Mouse (Mus musculus) limb, embryonic 15.5 days (tissue): Measurements from ENCODE around the gene Fam167b. TPM values are rescaled to one million over a fixed set of nuclear protein-coding genes. Genes with fewer than 3 reads are reported as not detected.
A peak's percentile ranks its signal among the peaks of the same experiment; 100 is the strongest.
"Not testable (repeated sequence)": the region's sequence is repeated elsewhere in the genome, so short reads cannot be mapped to it uniquely, and the experiment has no call there.

ENCODE experiments used
- ATAC-seq: fragments of 200-750 bp; cut with Nextera tagmentation; 2 replicates; pipeline ENCODE4 v1.8.0; 2017; ENCODE audit warnings: low read depth, moderate TSS enrichment; ENCODE audit not compliant: insufficient number of reproducible peaks, low FRiP score, low TSS enrichment
- H3K27ac ChIP-seq: fragments of 300-500 bp; sonication (generic); 2 replicates; pipeline ENCODE4 v1.5.1; 2015; ENCODE audit warnings: moderate library complexity, mild to moderate bottlenecking, inconsistent platforms
- H3K27me3 ChIP-seq: fragments of 300-500 bp; sonication (generic); 2 replicates; pipeline ENCODE4 v1.6.1; 2015; ENCODE audit warnings: inconsistent platforms
- H3K36me3 ChIP-seq: fragments of 300-500 bp; sonication (generic); 2 replicates; pipeline ENCODE4 v1.6.1; 2015; ENCODE audit warnings: inconsistent platforms
- H3K4me1 ChIP-seq: fragments of 300-500 bp; sonication (generic); 2 replicates; pipeline ENCODE4 v1.6.1; 2015; ENCODE audit warnings: inconsistent platforms
- H3K4me2 ChIP-seq: fragments of 300-500 bp; sonication (generic); 2 replicates; pipeline ENCODE4 v1.6.1; 2015; ENCODE audit warnings: mild to moderate bottlenecking, inconsistent platforms
- H3K4me3 ChIP-seq: fragments of 300-500 bp; sonication (generic); 2 replicates; pipeline ENCODE4 v1.5.1; 2015; ENCODE audit warnings: mild to moderate bottlenecking, inconsistent platforms
- H3K9ac ChIP-seq: fragments of 300-500 bp; sonication (generic); 2 replicates; pipeline ENCODE4 v1.6.1; 2015; ENCODE audit warnings: inconsistent platforms
- H3K9me3 ChIP-seq: fragments of 300-500 bp; sonication (generic); 2 replicates; pipeline ENCODE4 v1.6.1; 2016; ENCODE audit warnings: inconsistent platforms
- WGBS: fragments of 180-500 bp; shearing (Covaris S2); methylation state at CpG from one replicate; pipeline ENCODE4 v1.1.7; 2015; 5-methylcytosine and 5-hydroxymethylcytosine counted together
- polyA plus RNA-seq: library from polyadenylated mRNA; unstranded; fragments of >200 nt; fragmentation: Nextera tagmentation; extraction: Ambion mirVana; gene quantifications from 2 replicates; pipeline ENCODE4 v1.2.1, GENCODE M21; 2015

Fam167b gene
- polyA plus RNA-seq, 1 experiment from 2014 or later: 6.9 TPM

GRCm38 (mm10) chr4:129555421-129555861 lies 22.9 kb downstream of the Fam167b start:
- H3K9ac ChIP-seq: peak overlapping the region; percentile 29; the same call in 1 of the 2 replicates
- H3K9me3 ChIP-seq: no peaks in the 10 kb centered on the region
- no peaks in the 10 kb centered on the region for H3K36me3 ChIP-seq
- 0 out of 2 replicates have a peak, but pooled peaks have one; percentile 22 for ATAC-seq
- 5% methylated on average over 16 of the region's 16 CpGs for WGBS
- no peak overlapping the region for H3K27ac ChIP-seq
- H3K27me3 ChIP-seq: no peaks in the 10 kb centered on the region
- H3K4me3 ChIP-seq: peak overlapping the region; percentile 54
- H3K4me2 ChIP-seq: peak overlapping the region; percentile 74
- peaks cover 11% of the 10 kb centered on the region for H3K4me1 ChIP-seq

GRCm38 (mm10) chr4:129554512-129554911 lies 23.8 kb downstream of the Fam167b start:
- H3K27me3 ChIP-seq, H3K36me3 ChIP-seq, H3K4me2 ChIP-seq, H3K4me3 ChIP-seq, H3K9ac ChIP-seq, H3K9me3 ChIP-seq, ATAC-seq, H3K27ac ChIP-seq: not testable (repeated sequence)
- 93% methylated on average over 6 of the region's 6 CpGs for WGBS
- peaks cover 11% of the 10 kb centered on the region for H3K4me1 ChIP-seq

GRCm38 (mm10) chr4:129550295-129550694 lies 28.1 kb downstream of the Fam167b start:
- H3K4me3 ChIP-seq: no peak overlapping the region
- no peaks in the 10 kb centered on the region for H3K27me3 ChIP-seq
- H3K4me1 ChIP-seq: peaks cover 2% of the 10 kb centered on the region; the same call in 1 of the 2 replicates
- no peak overlapping the region for H3K27ac ChIP-seq
- no peak overlapping the region for H3K4me2 ChIP-seq
- ATAC-seq: no peak
- no peak overlapping the region for H3K9ac ChIP-seq
- H3K9me3 ChIP-seq: no peaks in the 10 kb centered on the region
- H3K36me3 ChIP-seq: no peaks in the 10 kb centered on the region
- WGBS: 54% methylated on average over 1 of the region's 1 CpGs

- H3K27ac ChIP-seq: no peak overlapping the region
- H3K4me2 ChIP-seq: no peak overlapping the region
- no peak overlapping the region for H3K9ac ChIP-seq
- ATAC-seq: no peak
- no peaks in the 10 kb centered on the region for H3K4me1 ChIP-seq
- no peaks in the 10 kb centered on the region for H3K27me3 ChIP-seq
- 89% methylated on average over 2 of the region's 2 CpGs for WGBS
- no peaks in the 10 kb centered on the region for H3K9me3 ChIP-seq
- H3K36me3 ChIP-seq: no peaks in the 10 kb centered on the region
- no peak overlapping the region for H3K4me3 ChIP-seq
Measured at GRCm38 (mm10) chr4:129549306-129549705, 29.0 kb downstream of the Fam167b start.

GRCm38 (mm10) chr4:129547631-129548030 lies 30.7 kb downstream of the Fam167b start:
- H3K36me3 ChIP-seq, H3K27ac ChIP-seq, H3K9ac ChIP-seq, H3K4me2 ChIP-seq, H3K27me3 ChIP-seq, H3K4me1 ChIP-seq, H3K4me3 ChIP-seq, ATAC-seq, H3K9me3 ChIP-seq: not testable (repeated sequence)
- 93% methylated on average over 4 of the region's 4 CpGs for WGBS

- H3K4me1 ChIP-seq: peaks cover 17% of the 10 kb centered on the region
- H3K9ac ChIP-seq: no peak overlapping the region
- H3K27me3 ChIP-seq: no peaks in the 10 kb centered on the region
- no peak overlapping the region for H3K27ac ChIP-seq
- 85% methylated on average over 4 of the region's 4 CpGs for WGBS
- H3K4me3 ChIP-seq: no peak overlapping the region
- no peaks in the 10 kb centered on the region for H3K36me3 ChIP-seq
- no peak overlapping the region for H3K4me2 ChIP-seq
- no peaks in the 10 kb centered on the region for H3K9me3 ChIP-seq
- no peak for ATAC-seq
Measured at GRCm38 (mm10) chr4:129544106-129544505, 34.2 kb downstream of the Fam167b start.

GRCm38 (mm10) chr4:129542592-129543141 lies 35.7 kb downstream of the Fam167b start, which contains the start of gene Hdac1:
Hdac1 (minus strand) TSS chr4:129542713.
- Histone ChIP-seq H3K27ac (peak within 1 kb of the TSS; percentile 85), H3K36me3 (no peaks in the 10 kb centered on the region), H3K27me3 (no peaks in the 10 kb centered on the region), H3K4me1 (peaks cover 17% of the 10 kb centered on the region), H3K9me3 (no peaks in the 10 kb centered on the region), H3K9ac (peak within 1 kb of the TSS; percentile 76), H3K4me2 (peak within 1 kb of the TSS; percentile 67), H3K4me3 (peak within 1 kb of the TSS; percentile 80)
- peak; percentile 99 for ATAC-seq
- WGBS: under 1% methylated on average over 44 of the region's 46 CpGs

- peak overlapping the region; percentile 67 for H3K4me2 ChIP-seq
- H3K4me1 ChIP-seq: peaks cover 17% of the 10 kb centered on the region
- H3K36me3 ChIP-seq: peaks cover 6% of the 10 kb centered on the region; the same call in 1 of the 2 replicates
- ATAC-seq: no peak
- no peaks in the 10 kb centered on the region for H3K9me3 ChIP-seq
- H3K27me3 ChIP-seq: no peaks in the 10 kb centered on the region
- 1% methylated on average over 30 of the region's 30 CpGs for WGBS
- peak overlapping the region; percentile 85 for H3K27ac ChIP-seq
- peak overlapping the region; percentile 80 for H3K4me3 ChIP-seq
- H3K9ac ChIP-seq: peak overlapping the region; percentile 76
Measured at GRCm38 (mm10) chr4:129541868-129542591, 36.3 kb downstream of the Fam167b start.

GRCm38 (mm10) chr4:129540012-129540411 lies 38.3 kb downstream of the Fam167b start:
- Histone ChIP-seq H3K9me3 (no peaks in the 10 kb centered on the region), H3K36me3 (peaks cover 10% of the 10 kb centered on the region), H3K27ac (no peak overlapping the region), H3K4me1 (peaks cover 17% of the 10 kb centered on the region), H3K4me3 (no peak overlapping the region), H3K4me2 (no peak overlapping the region), H3K9ac (no peak overlapping the region), H3K27me3 (no peaks in the 10 kb centered on the region)
- WGBS: 90% methylated on average over 6 of the region's 6 CpGs
- ATAC-seq: no peak

- not testable (repeated sequence) for ATAC-seq, H3K9ac ChIP-seq, H3K4me3 ChIP-seq, H3K4me2 ChIP-seq, H3K9me3 ChIP-seq, H3K27ac ChIP-seq, H3K27me3 ChIP-seq, H3K4me1 ChIP-seq
- 94% methylated on average over 6 of the region's 6 CpGs for WGBS
- peaks cover 80% of the 10 kb centered on the region for H3K36me3 ChIP-seq
Measured at GRCm38 (mm10) chr4:129528901-129529300, 49.4 kb downstream of the Fam167b start.
